Mouse (Mus musculus): Measurements from ENCODE around the gene Nod1.

DNA sequence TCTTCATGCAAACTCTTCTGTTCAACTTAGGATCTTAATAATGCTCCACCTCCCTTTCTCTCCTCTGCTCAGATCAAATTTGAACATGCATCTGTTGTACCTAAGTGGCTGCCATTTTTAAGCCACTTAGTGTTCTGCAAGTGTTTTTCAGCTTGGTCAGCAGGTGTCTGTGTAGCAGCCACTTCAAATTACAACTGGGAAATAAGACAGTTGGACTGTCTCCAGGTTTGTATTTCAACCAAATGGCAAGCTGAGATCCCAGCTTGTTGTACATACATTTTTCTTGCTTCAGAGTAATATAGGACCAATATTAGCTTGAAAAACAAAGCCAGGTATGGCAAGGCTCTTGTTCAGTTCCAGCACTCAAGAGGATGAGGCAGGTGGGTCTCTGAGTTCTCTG lies 93.9 kb downstream of the Nod1 start:
- TF ChIP-seq CTCF (IDR thresholded peaks at IDR 0.05; ENCODE audit: low read depth) (no peak), EP300 (IDR thresholded peaks at IDR 0.05; ENCODE audit: low read depth) (no peak)

Data from liver, embryonic 14.5 days (tissue).